ENCODE assay signal across 9 mouse cellular contexts in the genomic region with DNA sequence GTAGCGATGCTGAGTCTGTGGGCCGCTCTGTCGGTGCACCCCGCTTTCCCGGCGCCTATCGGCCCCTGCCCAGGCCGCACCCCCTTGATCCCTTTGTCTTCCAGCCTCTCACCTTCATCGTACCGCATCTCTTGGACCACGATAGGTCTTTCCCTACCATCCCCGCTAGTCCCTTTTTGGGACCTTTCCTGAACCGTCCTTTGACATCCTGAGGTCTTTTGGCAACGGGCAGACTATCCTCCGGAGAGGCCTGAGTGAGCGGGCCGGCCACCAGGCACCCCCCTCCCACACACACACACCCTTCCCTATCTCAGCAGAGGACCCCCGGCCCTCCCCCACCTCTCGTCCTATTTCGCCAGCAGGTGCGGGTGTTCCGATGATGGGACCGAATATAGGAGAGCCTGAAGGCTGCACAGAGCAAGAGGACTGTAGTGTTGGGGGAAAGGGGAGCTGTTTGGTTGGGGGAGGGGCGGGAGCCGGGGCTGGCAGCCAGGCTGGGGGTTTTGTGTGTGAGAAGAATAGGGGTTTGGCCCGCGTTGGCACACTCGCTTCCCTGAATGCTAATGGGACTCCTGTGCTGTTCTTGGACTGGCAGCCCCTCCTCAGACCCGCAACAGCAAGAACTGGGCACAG. TPM values are rescaled to one million over a fixed set of nuclear protein-coding genes. Genes with fewer than 3 reads are reported as not detected.
DNase-seq lines count a peak whose midpoint lies in the region; ATAC-seq lines count a peak whose summit lies in the region.
"Had no signal": no experiment of that assay in that cellular context is flagged by ENCODE, and none has a peak within 500 bp of the region (broad histone marks: within the 10 kb centered on the region; RNA-seq: fewer than 3 reads in every experiment).

A gene (minus strand): TSS at position 419 of the 633 bp plus-strand sequence.

- WGBS in lung, embryonic 16.5 days = 2% methylated on average over 29 of the region's 29 CpGs
- 1% methylated on average over 29 of the region's 29 CpGs for WGBS in hindbrain, embryonic 10.5 days
- under 1% methylated on average over 27 of the region's 29 CpGs for WGBS in midbrain, embryonic 13.5 days

- no peak within 1 kb of the TSS for H3K27ac ChIP-seq in lung, embryonic 16.5 days (ENCODE audit: low read length)
- H3K27ac ChIP-seq in hindbrain, embryonic 10.5 days = peak within 1 kb of the TSS; percentile 93
- peak within 1 kb of the TSS; percentile 90 for H3K27ac ChIP-seq in midbrain, embryonic 13.5 days

- peak within 1 kb of the TSS; percentile 54 for H3K4me3 ChIP-seq in lung, embryonic 16.5 days (ENCODE audit: low read length)
- H3K4me3 ChIP-seq in hindbrain, embryonic 10.5 days = peak within 1 kb of the TSS; percentile 60
- H3K4me3 ChIP-seq in midbrain, embryonic 13.5 days (replicated peaks) = peak within 1 kb of the TSS; percentile 77

- H3K27me3 ChIP-seq in lung, embryonic 16.5 days (ENCODE audit: control insufficient read depth, insufficient read depth, low read depth, low read length) = peaks cover 53% of the 10 kb centered on the region
- H3K27me3 ChIP-seq in hindbrain, embryonic 10.5 days (ENCODE audit: insufficient read depth, poor library complexity, severe bottlenecking) = peaks cover 68% of the 10 kb centered on the region
- 0 out of 2 replicates have a peak, but pooled peaks cover 2% of the 10 kb centered on the region for H3K27me3 ChIP-seq in midbrain, embryonic 13.5 days

- H3K9ac ChIP-seq in lung, embryonic 16.5 days (ENCODE audit: low read length) = peak within 1 kb of the TSS; percentile 49
- H3K9ac ChIP-seq in midbrain, embryonic 13.5 days (replicated peaks) = peak within 1 kb of the TSS; percentile 88

- peaks cover 16% of the 10 kb centered on the region for H3K4me1 ChIP-seq in lung, embryonic 16.5 days (replicated peaks; ENCODE audit: control insufficient read depth, insufficient read depth, low read length)
- H3K4me1 ChIP-seq in hindbrain, embryonic 10.5 days (replicated peaks) = peaks cover 62% of the 10 kb centered on the region
- H3K4me1 ChIP-seq in midbrain, embryonic 13.5 days (replicated peaks) = peaks cover 58% of the 10 kb centered on the region

- no peaks in the 10 kb centered on the region for H3K36me3 ChIP-seq in lung, embryonic 16.5 days (ENCODE audit: control insufficient read depth, insufficient read depth, low read length)
- H3K36me3 ChIP-seq in hindbrain, embryonic 10.5 days = no peaks in the 10 kb centered on the region
- 0 out of 2 replicates have a peak, but pooled peaks cover 2% of the 10 kb centered on the region for H3K36me3 ChIP-seq in midbrain, embryonic 13.5 days

- no peaks in the 10 kb centered on the region for H3K9me3 ChIP-seq in lung, embryonic 16.5 days (ENCODE audit: control insufficient read depth, low read length)
- no peaks in the 10 kb centered on the region for H3K9me3 ChIP-seq in hindbrain, embryonic 10.5 days
- H3K9me3 ChIP-seq in midbrain, embryonic 13.5 days = no peaks in the 10 kb centered on the region

- peak; percentile 55 to 68 for DNase-seq in cerebellum, postnatal 10 days
- DNase-seq in lung, adult 18-20 months = no peak
- DNase-seq in hindbrain, embryonic 10.5 days (ENCODE audit: low spot score) = peak; percentile 58
- DNase-seq in gastrocnemius, postnatal 10 days = no peak
- DNase-seq in thymus, postnatal 25 days = no peak

- peak within 1 kb of the TSS; percentile 95 for H3K4me2 ChIP-seq in lung, embryonic 16.5 days (ENCODE audit: low read depth, low read length)
- H3K4me2 ChIP-seq in midbrain, embryonic 13.5 days (replicated peaks) = peak within 1 kb of the TSS; percentile 93

- ATAC-seq in cerebellum, adult (ENCODE audit: insufficient number of reproducible peaks, low FRiP score, low TSS enrichment) = no peak
- no peak for ATAC-seq in lung, embryonic 16.5 days (ENCODE audit: low read depth)
- peak; percentile 61 for ATAC-seq in midbrain, embryonic 13.5 days

RNA-seq across cellular contexts. Expression of the gene that starts here (rescaled TPM):
- polyA plus RNA-seq in lung, embryonic 16.5 days (2015; fragmentation: Nextera tagmentation; extraction: Ambion mirVana) = not detected in 2 replicates
- polyA plus RNA-seq in hindbrain, embryonic 10.5 days (2016; fragmentation: Nextera tagmentation; extraction: Ambion mirVana) = 2.2 and 4.9 TPM in 2 replicates
- polyA plus RNA-seq in midbrain, embryonic 13.5 days (2015; fragmentation: Nextera tagmentation; extraction: Ambion mirVana) = 7.6 and 9.9 TPM in 2 replicates
- total RNA-seq in gastrocnemius, postnatal 10 days (2021) = not detected
- total RNA-seq: common myeloid progenitor, adult 5-6 weeks had no signal

Comparison
In these comparisons a context has a peak if more than half of its experiments do, and no peak if none do; other contexts are left out.
1. DNase-seq: peak in cerebellum, postnatal 10 days (2 of 2) and hindbrain, embryonic 10.5 days (single experiment); none in lung, adult 18-20 months (0 of 2), gastrocnemius, postnatal 10 days (single experiment) and thymus, postnatal 25 days (single experiment).
2. Peak in every context shown above with its lines, with median percentiles within 50 percentile points of each other: H3K4me3 ChIP-seq.